Mouse (Mus musculus) adrenal gland, postnatal 4 days (tissue): ENCODE results near the gene Elf2. TPM values are rescaled to one million over a fixed set of nuclear protein-coding genes. Genes with fewer than 3 reads are reported as not detected.
A peak's percentile ranks its signal among the peaks of the same experiment; 100 is the strongest.
"Not testable (repeated sequence)": the region's sequence is repeated elsewhere in the genome, so short reads cannot be mapped to it uniquely, and the experiment has no call there.

ENCODE experiments used
- DNase-seq, 2 experiments: peaks; one replicate each; pipeline ENCODE4 v3.0.0; 2021 to 2022; ENCODE audit warnings: low spot score in 2 of 2, mixed read lengths in 2 of 2
- total RNA-seq, 2 experiments: library from RNA; stranded (reverse); gene quantifications; 2 replicates each; pipeline ENCODE4 v1.2.3; 2021

Elf2 gene
- total RNA-seq, 2 experiments from 2014 or later, result 122 to 124 TPM

GRCm38 (mm10) chr3:51359558-51360307 lies 19.3 kb upstream of the Elf2 start:
- DNase-seq, result no peak

DNA sequence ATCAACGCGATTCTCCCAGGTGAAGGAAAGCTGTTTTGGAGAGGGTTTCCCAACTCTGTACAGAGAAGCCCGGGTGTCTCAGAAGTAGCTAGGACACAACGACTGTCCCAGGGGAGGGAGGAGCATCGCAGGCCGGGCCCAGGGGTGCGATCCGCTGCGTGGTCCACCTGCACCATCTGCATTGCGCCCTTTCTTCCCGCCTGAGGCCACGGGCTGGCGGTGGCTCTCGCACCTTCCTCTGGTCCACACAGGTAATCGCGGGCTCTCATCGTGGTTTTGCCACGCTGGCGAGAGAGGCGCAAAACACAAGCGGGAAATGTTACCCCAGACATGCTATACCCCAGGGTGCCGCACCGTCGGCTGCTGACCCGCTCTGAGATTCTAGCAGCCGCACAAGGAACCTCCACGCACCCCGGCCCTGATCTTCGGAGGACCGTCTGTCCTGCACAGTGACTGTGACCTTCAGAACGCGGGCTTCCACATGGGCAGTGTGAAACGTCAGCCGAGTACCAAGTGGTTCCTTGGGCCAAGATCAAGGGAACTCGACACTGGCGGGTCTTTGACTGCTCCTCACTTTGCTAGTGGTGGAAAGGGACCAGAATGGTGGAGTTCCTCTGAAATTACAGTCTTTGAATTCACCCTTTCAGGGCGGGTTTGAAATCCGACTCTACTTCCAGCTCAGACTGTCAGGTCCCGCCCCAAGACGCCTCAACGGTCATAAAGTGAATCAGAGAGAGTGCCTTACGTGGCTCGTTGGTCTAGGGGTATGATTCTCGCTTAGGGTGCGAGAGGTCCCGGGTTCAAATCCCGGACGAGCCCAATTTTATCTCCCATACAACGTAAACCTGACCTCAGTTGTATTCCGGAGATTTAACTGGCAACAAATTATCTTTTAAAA lies 18.4 kb upstream of the Elf2 start:
- DNase-seq, result peak; percentile 38 to 52

- DNase-seq, result peak in 1 of 2 experiments; percentile 49
Observed at GRCm38 (mm10) chr3:51358181-51358580, 17.7 kb upstream of the Elf2 start.

DNA sequence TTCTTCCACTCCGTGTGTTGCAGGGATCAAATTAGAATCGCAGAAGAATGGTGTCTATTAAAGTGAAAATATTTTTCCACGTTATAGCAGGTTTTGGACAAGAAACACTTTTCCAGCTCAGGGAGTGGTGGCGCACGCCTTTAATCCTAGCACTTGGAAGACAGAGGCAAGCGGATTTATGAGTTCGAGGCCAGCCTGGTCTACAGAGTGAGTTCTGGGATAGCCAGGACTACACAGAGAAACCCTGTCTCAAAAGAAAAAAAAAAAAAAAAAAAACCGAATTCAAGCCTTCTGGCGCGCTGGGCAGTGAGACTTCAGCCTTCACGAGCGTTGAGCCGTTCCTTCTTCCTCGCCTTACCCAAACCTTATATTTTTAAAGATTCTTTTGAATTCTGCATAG lies 17.2 kb upstream of the Elf2 start:
- DNase-seq, result no peak

DNA sequence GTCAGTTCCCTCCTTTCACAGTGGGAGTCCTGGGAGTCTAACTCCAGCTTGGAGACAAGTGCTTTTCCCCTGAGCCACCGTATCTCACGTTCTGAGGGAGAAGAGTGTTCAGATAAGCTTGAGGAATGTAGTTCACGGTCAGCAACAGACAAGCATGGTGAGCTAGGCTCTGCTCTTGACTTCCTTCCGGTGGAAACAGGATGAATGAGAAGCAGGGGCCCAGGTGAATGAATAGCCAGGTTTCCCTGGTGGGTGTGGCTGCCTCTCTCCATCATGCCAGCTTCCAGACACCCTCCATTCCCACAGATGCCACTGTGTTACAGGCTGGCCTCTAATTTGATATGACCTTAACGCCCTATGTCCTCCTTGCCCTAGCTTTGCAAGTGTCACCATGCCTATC lies 16.6 kb upstream of the Elf2 start:
- DNase-seq, result no peak

GRCm38 (mm10) chr3:51354956-51355355 lies 14.5 kb upstream of the Elf2 start:
- DNase-seq, result not testable (repeated sequence)

DNA sequence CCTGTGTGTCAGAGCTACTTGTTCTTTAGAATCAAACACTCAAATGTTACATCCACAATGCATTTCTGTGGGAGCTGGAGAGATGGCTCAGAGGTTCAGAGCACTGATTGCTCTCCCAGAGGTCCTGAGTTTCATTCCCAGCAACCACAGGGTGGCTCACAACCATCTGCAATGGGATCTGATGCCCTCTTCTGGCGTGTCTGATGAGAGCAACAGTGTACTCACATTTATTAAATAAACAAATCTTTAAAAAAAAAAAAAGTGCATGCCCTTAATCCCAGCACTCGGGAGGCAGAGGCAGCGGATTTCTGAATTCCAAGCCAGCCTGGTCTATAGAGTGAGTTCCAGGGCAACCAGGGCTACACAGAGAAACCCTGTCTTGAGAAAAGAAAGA lies 13.6 kb upstream of the Elf2 start:
- no peak for DNase-seq

DNA sequence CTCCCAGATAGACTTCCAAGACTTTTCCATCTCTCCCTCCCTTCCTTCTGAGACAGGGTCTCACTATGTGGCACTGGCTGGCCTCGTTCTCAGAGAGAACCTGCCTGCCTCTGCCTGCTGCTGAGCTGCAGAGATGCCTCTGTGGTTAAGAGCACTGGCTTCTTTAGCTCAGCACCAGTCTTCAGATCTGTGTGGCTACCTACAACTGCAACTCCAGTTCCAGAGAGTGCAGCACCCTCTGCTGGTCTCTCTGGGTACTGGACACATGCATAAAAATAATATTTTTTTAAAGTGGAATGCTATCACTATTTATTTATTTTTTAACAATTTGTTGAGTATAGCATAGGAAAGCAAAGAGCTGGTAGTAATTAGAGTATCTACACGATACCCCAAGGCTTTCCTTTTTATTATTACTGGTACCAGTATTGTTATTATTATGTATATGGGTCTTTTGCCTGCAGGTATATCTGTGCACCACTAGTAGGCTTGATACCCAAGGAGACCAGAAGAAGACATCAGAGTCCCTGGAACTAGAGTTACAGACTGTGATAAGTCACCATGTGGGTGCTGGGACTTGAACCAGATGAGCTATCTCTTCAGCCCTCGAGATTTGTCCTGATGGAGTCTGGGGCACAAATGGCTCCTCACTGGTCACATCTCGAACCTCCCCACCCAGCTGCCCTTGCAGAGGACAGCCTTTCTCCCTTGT lies 13.0 kb upstream of the Elf2 start:
- no peak for DNase-seq

DNA sequence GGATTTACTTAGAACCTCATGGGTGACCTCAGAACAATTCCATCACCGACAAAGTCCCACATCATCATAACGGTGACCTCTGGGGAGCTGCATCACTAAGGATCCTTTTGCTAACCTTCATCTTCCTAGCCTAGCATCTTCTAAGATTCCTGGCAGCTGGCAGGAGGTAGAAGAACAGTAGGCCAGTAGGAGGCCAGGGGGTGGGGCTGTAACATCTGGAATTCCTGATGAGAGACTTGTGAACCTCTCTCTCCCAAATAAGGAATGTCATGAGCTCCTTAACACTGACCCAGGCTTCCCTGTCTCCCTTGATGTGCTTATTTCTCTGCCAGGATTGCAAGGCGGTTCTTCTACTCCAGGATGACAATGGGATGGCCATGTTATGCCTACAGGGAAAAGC lies 10.3 kb upstream of the Elf2 start:
- DNase-seq, result no peak

DNA sequence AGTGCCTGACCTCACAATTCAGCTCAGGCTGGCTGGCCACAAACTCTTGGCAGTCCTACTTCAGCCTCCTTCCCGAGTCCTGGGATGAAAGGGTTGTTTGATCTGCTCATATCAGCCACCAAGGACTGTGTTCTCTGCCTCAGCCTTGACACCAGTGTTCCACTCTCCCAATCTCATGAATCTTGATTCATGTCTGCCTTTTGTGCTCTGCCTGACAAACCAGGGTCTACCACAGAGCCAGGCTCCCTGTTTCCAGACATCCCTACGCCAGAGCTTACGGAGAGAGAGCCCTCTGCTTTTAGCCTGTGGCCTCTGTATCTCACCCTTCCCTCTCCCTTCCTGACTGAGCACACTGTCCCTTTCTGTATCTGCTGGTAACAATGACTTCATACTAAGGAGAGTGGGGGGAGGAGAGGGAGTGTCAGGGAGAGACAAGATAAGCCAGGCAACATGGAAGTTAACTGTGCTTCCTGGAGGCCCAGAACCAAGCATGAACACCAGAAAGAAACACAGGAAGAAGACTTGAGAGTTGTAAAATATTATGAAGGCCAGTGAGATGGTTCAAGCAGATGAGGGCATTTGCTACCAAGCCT lies 8.3 kb upstream of the Elf2 start:
- DNase-seq, result peak in 1 of 2 experiments; percentile 37

DNA sequence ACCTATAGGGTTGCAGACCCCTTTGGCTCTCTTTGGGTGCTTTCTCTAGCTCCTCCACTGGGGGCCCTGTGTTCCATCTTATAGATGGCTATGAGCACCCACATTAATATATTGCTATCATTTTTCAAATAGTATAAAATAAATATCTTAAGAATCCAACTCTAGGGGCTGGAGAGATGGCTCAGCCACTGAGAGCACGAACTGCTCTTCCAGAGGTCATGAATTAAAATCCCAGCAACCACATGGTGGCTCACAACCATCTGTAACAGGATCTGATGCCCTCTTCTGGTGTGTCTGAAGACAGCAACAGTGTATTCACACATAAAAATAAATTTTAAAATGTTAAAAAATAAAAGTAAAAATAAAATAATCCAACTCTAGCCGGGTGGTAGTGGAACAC lies 4.6 kb upstream of the Elf2 start:
- DNase-seq, result not testable (repeated sequence)

GRCm38 (mm10) chr3:51344182-51344581 lies 3.7 kb upstream of the Elf2 start:
- not testable (repeated sequence) for DNase-seq

DNA sequence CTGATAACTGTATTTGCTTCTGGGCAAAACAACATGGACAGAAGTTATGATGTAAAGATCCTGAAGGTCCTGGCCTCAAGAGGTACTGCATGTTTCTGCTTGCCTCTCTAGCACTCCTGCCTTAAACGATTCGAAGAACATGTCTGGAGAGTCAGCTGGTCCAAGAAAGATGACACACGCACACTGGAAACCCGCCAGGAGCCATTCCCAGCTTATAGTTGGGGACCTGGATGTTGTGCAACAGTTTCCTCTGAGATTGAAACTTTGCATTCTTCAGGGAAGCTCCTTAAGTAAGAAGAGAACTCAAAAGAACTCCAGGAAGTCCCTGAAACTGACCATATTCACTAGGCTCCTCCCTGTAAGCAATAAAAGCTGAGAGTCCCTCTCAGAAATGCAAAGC lies 2.8 kb upstream of the Elf2 start:
- no peak for DNase-seq

GRCm38 (mm10) chr3:51342152-51342551 lies 1.7 kb upstream of the Elf2 start:
- DNase-seq, result no peak

DNA sequence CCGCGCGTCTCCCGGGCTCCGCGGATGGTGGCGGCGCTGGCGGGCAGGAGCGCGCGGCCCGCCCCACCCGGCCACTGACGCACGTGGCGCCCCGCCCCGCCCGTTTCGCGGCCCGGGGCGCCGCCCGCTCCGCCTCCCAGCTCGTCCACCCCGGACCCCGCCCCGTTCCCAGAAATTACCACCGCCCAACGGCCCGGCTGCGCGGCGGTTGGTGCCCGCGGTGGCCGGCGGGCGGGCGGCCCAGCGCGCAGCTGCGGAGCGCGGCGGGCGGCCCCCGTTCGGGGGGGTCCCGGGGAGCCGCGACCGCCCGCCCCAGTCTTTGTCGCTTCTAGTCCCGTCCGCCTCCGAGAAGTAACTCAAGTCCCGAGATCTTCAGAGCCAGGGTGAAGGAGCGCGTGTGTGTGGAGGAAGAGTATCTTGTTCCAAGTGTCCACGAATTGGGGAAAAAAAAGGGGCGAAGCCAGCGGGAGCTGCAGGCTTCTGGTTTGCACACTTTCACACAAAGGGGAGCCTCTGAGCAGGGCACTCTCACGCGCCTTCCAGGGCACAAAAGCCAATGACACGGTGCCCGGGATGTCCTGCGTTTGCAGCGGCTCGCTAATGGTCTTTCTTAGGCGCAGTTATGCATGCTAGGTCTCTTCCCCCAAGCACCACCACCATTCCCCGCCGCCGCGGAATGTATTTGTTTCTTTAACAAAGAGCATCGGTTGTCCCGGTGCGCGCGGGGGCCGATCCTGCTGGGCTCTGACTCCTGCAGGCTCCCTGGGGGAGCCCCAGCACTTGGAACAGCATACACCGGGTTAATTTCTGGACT lies 1.0 kb upstream of the Elf2 start:
- peak; percentile 74 to 83 for DNase-seq

- DNase-seq, result peak; percentile 24
Observed at GRCm38 (mm10) chr3:51339734-51340551, 520 bp downstream of the Elf2 start.

GRCm38 (mm10) chr3:51339378-51339733 lies 1.1 kb downstream of the Elf2 start:
- DNase-seq, result no peak

DNA sequence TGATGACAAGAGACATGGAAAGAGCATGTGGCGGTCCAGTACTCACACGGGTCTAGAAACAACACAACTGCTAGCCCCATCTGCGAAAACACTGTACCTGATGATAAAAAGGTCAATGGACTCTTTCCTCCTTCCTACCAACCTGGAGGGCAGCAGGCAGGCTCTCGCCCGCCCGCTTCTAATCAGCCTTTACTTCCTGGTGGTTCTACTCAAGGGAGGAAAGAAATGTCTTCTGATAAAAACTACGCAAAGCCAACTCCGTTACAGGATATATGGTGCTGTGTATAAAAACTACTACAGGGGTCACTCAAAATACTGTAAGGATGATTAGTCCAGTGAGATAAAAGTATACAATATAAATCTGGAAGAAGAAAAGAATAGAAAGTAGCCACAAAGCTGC lies 5.1 kb downstream of the Elf2 start:
- DNase-seq, result no peak

- no peak for DNase-seq
Observed at GRCm38 (mm10) chr3:51333950-51334349, 6.5 kb downstream of the Elf2 start.
